Mouse (Mus musculus) embryonic fibroblast, embryonic 13.5 days (primary cell): ENCODE data around the gene Trim71.

Experiments
- CTCF ChIP-seq: IDR thresholded peaks from 2 replicates; pipeline ENCODE4 v1.5.1; 2011; ENCODE audit warnings: mild to moderate bottlenecking, control low read depth, low read length, moderate library complexity, borderline replicate concordance; ENCODE audit not compliant: insufficient read depth
- POLR2A ChIP-seq: IDR thresholded peaks from 2 replicates; pipeline ENCODE4 v1.6.1; 2011; ENCODE audit warnings: low read depth, mild to moderate bottlenecking, control low read depth, low read length, moderate library complexity

GRCm38 (mm10) chr9:114496469-114496868 lies 67.7 kb downstream of the Trim71 start:
- no peak for TF ChIP-seq CTCF
- no peak for TF ChIP-seq POLR2A
